Mouse (Mus musculus) small intestine, adult 2 months (tissue): ENCODE measurements around the gene Gal3st1. TPM values are rescaled to one million over a fixed set of nuclear protein-coding genes. Genes with fewer than 3 reads are reported as not detected.
"Not testable (repeated sequence)": the region's sequence is repeated elsewhere in the genome, so short reads cannot be mapped to it uniquely, and the experiment has no call there.

Source experiments
- H3K27ac ChIP-seq: fragments of 200-500 bp; 2 replicates; pipeline ENCODE4 v1.5.1; 2012; ENCODE audit warnings: low read depth, low read length, control low read depth, inconsistent platforms; ENCODE audit not compliant: insufficient read depth
- H3K27me3 ChIP-seq: fragments of 200-500 bp; 2 replicates; pipeline ENCODE4 v1.6.1; 2012; ENCODE audit warnings: mild to moderate bottlenecking, moderate library complexity, low read length, inconsistent platforms; ENCODE audit not compliant: control insufficient read depth, insufficient read depth
- H3K36me3 ChIP-seq: fragments of 200-500 bp; 2 replicates; pipeline ENCODE4 v1.6.1; 2012; ENCODE audit warnings: mild to moderate bottlenecking, low read length, control low read depth, inconsistent platforms; ENCODE audit not compliant: control insufficient read depth, insufficient read depth
- H3K4me1 ChIP-seq: fragments of 200-500 bp; 2 replicates; pipeline ENCODE4 v1.6.1; 2012; ENCODE audit warnings: low read length, inconsistent platforms, mixed read lengths; ENCODE audit not compliant: control insufficient read depth, insufficient read depth, insufficient read length
- H3K4me3 ChIP-seq: fragments of 200-500 bp; 2 replicates; pipeline ENCODE4 v1.5.1; 2012; ENCODE audit warnings: low read depth, mild to moderate bottlenecking, control low read depth, inconsistent platforms, low read length, moderate library complexity
- CTCF ChIP-seq: fragments of 200-500 bp; IDR thresholded peaks from 2 replicates; pipeline ENCODE4 v1.5.1; 2012; ENCODE audit warnings: low read depth, mild to moderate bottlenecking, control low read depth, inconsistent platforms, low read length, moderate library complexity, mixed read lengths; ENCODE audit not compliant: insufficient replicate concordance, insufficient read length; ENCODE audit errors: extremely low read depth
- POLR2A ChIP-seq: fragments of 200-500 bp; IDR thresholded peaks from 2 replicates; pipeline ENCODE4 v1.6.1; 2012; ENCODE audit warnings: low read depth, mild to moderate bottlenecking, control low read depth, inconsistent platforms, low read length, moderate library complexity
- WGBS: fragments of 180-500 bp; shearing (Covaris S2); methylation state at CpG from one replicate; pipeline ENCODE4 v1.1.7; 2018; 5-methylcytosine and 5-hydroxymethylcytosine counted together
- polyA plus RNA-seq: library from polyadenylated mRNA; depleted of rRNA; stranded (reverse); fragments of >200 nt; gene quantifications from 2 replicates; pipeline ENCODE4 v1.2.3, GENCODE M21; 2012

Gal3st1 gene
- polyA plus RNA-seq, 1 experiment: 124 TPM

DNA sequence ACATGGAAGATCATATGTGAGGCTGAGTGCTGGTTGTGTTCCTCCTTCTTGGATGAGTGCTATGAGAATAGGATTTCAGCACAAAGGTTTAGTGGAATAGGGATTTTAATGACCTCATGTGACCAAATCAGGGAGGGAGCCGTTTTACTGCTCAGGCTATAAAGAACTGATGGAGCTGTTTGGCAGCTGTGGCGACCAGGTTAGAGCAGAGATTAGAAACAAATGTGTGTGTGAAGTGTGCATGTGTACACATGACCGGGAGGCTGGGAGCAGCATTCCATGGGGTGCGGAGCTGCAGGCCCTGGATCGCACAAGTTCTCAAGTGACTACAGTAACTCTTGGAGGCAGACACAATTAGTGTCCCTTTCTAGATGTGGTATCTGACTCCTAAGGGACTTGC is 16.1 kb downstream of the Gal3st1 start:
- Histone ChIP-seq H3K4me1 (no peaks in the 10 kb centered on the region), H3K36me3 (peaks cover 23% of the 10 kb centered on the region), H3K27ac (no peak overlapping the region), H3K4me3 (no peak overlapping the region), H3K27me3 (no peaks in the 10 kb centered on the region)
- WGBS: 37% methylated on average over 5 of the region's 5 CpGs
- TF ChIP-seq POLR2A (no peak), CTCF (no peak)

DNA sequence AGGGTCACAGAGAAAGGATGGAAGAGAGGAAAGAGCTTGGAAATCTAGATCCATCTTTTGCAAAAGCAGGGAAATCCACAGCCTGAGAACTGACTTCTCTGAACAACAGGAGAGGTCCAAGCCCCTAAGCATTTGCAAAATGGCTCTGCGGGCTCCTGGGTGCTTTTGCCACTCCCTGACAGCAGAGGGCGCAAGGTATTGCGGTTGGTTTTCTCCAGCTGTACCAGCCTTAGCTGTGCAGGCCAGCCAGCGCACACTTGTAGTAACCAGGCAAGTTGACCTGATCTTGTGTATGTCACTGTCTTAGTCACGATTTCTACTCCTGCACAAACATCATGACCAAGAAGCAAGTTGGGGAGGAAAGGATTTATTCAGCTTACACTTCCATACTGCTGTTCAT is 18.2 kb downstream of the Gal3st1 start:
- 7% methylated on average over 5 of the region's 5 CpGs for WGBS
- no peak overlapping the region for H3K4me3 ChIP-seq
- no peak overlapping the region for H3K27ac ChIP-seq
- no peaks in the 10 kb centered on the region for H3K4me1 ChIP-seq
- TF ChIP-seq POLR2A (no peak), CTCF (peak; percentile 84)
- H3K36me3 ChIP-seq: peaks cover 23% of the 10 kb centered on the region
- H3K27me3 ChIP-seq: no peaks in the 10 kb centered on the region

DNA sequence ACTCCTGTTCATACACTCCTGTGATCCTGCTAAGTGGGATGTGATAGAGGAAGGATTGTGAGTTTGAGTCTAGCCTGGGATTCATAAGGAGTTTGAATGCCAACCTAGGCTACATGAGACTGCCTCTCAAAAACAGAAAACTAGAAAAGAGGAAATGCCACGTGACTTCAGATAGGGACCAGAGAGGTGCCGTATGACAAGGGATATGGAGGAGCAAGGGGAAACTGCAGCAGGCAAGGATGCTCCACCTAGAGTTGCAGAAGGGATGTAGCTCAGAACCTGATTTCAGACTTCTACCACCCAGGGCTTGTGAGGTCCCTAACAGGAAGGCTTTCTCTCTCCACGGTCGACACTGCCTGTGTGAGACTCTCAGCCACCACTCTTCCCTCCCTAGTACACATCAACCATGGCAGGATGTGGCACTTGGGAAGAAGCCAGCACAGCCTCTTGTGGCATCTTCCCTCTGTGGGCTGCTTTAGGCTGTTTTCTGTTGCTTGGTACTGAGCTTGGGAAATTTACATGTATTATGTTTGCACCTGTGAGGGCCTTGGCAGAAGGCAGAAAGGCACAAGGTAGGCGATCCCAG is 21.9 kb downstream of the Gal3st1 start:
- TF ChIP-seq CTCF: no peak
- TF ChIP-seq POLR2A: no peak
- WGBS: 59% methylated on average over 5 of the region's 5 CpGs
- Histone ChIP-seq H3K4me3 (no peak overlapping the region), H3K27ac (no peak overlapping the region), H3K27me3 (no peaks in the 10 kb centered on the region), H3K4me1 (peaks cover 5% of the 10 kb centered on the region; the same call in 1 of the 2 replicates), H3K36me3 (no peaks in the 10 kb centered on the region)

DNA sequence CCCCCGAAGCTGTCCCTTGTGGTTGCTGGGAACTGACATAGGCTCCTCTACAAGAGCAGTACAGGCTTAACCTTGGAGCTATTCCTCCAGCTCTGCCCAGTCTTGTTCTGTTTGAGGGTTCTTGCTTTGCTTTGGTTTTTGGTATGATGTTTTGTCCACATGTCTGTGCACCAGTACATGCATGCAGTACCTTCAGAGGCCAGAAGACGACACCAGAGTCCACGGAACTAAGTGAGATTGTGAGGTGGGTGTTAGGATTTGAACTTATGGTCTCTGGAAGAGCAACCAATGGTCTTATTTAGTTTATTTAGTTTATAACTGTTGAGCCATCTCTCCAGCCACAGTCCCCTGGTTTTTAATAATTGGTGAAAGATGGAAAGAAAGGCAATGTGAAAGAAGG is 23.0 kb downstream of the Gal3st1 start:
- H3K36me3 ChIP-seq: no peaks in the 10 kb centered on the region
- peaks cover 5% of the 10 kb centered on the region; the same call in 1 of the 2 replicates for H3K4me1 ChIP-seq
- 83% methylated on average over 3 of the region's 3 CpGs for WGBS
- H3K4me3 ChIP-seq: no peak overlapping the region
- H3K27ac ChIP-seq: no peak overlapping the region
- H3K27me3 ChIP-seq: no peaks in the 10 kb centered on the region
- TF ChIP-seq CTCF (no peak), POLR2A (no peak)

DNA sequence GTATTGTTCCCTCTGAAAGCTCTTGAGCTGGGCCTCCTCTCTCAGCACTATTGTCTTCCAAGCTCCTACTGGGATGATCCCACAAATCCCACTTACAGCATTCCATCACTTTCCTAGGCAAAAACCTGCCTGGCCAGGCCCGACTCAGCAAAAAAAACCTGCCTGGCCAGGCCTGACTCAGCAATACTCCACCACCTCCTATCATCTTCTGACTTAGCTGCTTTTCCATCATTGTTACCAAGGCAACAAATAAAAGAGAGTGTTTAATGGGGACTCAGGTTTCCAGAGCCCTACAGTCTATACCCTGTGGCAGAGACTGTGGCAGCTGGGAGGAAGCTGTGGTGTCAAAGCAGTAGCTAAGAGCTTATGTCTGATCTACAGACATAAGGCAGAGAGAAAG is 29.2 kb downstream of the Gal3st1 start:
- H3K36me3 ChIP-seq: no peaks in the 10 kb centered on the region
- WGBS: 61% methylated on average over 1 of the region's 1 CpGs
- H3K4me3 ChIP-seq: no peak overlapping the region
- TF ChIP-seq CTCF: no peak
- no peak for TF ChIP-seq POLR2A
- peaks cover 5% of the 10 kb centered on the region; the same call in 1 of the 2 replicates for H3K4me1 ChIP-seq
- no peaks in the 10 kb centered on the region for H3K27me3 ChIP-seq
- no peak overlapping the region for H3K27ac ChIP-seq

DNA sequence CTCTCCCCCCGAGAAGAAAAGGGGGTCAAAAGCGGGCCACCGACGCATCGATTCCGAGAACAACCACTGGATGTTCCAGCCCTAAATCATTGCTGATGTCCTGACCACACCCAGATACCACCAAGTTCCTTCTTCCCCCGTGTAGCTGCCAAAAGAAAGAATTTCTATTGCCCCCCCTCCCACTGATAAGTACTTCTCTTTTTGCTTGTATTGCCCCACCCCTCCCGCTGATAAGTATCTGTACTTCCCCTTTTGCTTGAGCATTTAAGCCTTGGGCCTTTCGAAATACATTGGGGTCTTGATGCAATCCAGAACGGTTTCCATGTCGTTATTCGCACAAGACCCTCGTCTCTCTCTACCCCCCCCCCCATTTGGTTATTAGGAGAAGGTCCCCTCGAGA is 32.4 kb downstream of the Gal3st1 start:
- not testable (repeated sequence) for H3K4me1 ChIP-seq, H3K36me3 ChIP-seq, H3K27ac ChIP-seq, H3K27me3 ChIP-seq, H3K4me3 ChIP-seq
- 85% methylated on average over 14 of the region's 14 CpGs for WGBS

DNA sequence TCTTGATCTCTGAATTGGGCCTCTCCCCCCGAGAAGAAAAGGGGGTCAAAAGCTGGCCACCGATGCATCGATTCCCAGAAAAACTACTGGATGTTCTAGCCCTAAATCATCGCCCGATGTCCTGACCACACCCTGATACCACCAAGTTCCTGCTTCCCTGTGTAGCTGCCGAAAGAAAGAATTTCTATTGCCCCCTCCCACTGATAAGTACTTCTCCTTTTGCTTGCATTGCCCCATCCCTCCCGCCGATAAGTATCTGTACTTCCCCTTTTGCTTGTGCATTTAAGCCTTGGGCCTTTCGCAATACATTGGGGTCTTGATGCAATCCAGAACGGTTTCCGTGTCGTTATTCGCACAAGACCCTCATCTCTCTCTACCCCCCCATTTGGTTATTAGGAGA is 38.7 kb downstream of the Gal3st1 start:
- not testable (repeated sequence) for H3K4me1 ChIP-seq, H3K36me3 ChIP-seq, H3K4me3 ChIP-seq, H3K27ac ChIP-seq, H3K27me3 ChIP-seq
- WGBS: 73% methylated on average over 13 of the region's 13 CpGs

DNA sequence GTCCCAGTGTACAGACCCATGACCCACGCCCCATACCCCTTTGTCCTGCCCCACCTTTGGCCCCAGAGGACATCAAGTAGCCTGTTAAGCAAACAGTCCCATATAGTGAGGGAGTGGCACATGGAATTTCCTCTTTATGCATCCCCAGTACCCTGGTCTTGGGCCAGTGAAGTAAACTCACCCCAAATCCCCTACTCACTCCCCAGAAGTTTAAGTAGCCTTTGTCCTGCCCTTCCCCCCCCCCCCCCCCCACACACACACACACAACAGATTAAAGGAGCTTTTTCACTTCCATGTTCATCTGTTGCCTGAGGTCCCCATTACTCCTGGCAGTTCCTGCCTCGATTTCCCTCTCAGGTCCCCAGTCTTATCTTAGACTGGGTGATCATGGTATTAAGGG is 39.9 kb downstream of the Gal3st1 start:
- no peak overlapping the region for H3K27ac ChIP-seq
- no peak for TF ChIP-seq CTCF
- no peak for TF ChIP-seq POLR2A
- no peaks in the 10 kb centered on the region for H3K4me1 ChIP-seq
- no peaks in the 10 kb centered on the region for H3K27me3 ChIP-seq
- whole genome bisulfite sequencing: 47% methylated on average over 2 of the region's 2 CpGs
- no peaks in the 10 kb centered on the region for H3K36me3 ChIP-seq
- no peak overlapping the region for H3K4me3 ChIP-seq
